Mouse (Mus musculus) Muller cell, postnatal 12 days (primary cell): ENCODE results near the gene Hoxc5.

Experiments
- DNase-seq: peaks from one replicate; pipeline ENCODE4 v3.0.0-alpha.2; 2015; ENCODE audit errors: inconsistent ontology term

Gene Hoxc5

GRCm38 (mm10) chr15:102988078-102988477, 20.8 kb downstream of the Hoxc5 start:
- no peak for DNase-seq

GRCm38 (mm10) chr15:102990461-102991397, 23.5 kb downstream of the Hoxc5 start, which contains the start of gene Hoxc8:
Hoxc8 (plus strand) TSS chr15:102990607.
- DNase-seq: no peak

DNA sequence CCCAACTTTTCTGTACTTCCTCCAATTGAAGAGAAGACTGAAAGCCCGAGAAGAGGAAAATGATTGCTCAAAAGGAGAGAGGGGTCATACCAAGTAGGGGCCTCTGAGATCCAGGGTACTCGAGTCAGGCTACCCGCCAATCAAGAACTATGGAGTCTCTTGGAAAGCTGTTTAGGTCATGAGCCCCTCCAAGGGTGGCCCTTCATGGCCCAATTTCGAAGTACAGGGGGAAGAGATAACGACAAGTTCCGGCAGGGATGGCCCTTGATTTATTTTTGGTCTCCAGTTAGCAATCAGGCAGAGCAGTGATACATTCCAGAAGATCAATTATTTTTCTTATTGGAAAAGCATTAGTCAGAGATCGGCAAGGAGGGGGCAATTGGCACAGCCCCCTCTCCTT, 24.5 kb downstream of the Hoxc5 start:
- DNase-seq: no peak

DNA sequence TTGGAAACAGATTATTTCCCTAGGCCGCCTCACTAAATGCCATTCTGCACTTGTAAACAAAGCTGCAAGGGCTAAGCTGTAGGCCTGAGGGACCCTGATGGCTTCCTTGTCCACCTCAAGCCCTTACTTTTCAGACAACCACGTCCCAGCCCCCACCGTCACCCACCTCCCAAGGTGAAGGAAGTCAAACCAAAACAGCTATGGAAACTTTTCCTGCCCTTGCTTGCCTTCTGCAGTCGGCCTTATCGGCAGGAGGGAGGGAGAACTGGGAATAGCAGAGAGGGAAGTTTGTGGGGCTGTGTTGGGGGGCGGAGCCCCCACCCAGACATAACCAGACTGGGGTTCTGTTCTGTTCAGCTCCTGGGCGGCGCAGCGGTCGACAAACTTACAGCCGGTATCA, 25.0 kb downstream of the Hoxc5 start:
- no peak for DNase-seq

GRCm38 (mm10) chr15:102992863-102993262, 25.6 kb downstream of the Hoxc5 start:
- no peak for DNase-seq

- DNase-seq: no peak
These were observed 29.3 kb downstream of the Hoxc5 start for GRCm38 (mm10) chr15:102996548-102996947.

GRCm38 (mm10) chr15:102997431-102997830, 30.2 kb downstream of the Hoxc5 start:
- no peak for DNase-seq

DNA sequence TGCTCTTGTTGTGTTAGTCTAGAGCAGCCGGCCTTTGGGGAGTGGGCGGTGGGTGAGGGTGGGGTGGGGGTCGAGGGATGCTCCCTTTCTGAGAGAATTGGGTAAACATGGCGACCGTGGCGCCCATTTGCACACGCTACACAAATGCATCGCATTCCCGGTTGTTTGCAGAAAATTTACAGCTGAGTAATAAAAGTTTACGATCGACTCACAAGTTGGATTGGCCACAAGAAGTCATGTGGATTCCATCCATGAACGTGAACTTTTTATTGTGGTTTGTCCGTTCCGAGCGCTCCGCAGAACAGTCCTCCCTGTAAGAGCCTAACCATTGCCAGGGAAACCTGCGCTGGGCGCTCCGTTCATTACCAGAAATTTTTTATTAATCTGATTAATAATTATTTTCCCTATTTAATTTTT, 30.7 kb downstream of the Hoxc5 start, which contains the start of gene Hoxc6:
TSS of gene Hoxc6 (plus strand) at position 319 of the 417 bp plus-strand sequence.
- DNase-seq: no peak

GRCm38 (mm10) chr15:102998608-102999182, 31.5 kb downstream of the Hoxc5 start:
- DNase-seq: no peak

GRCm38 (mm10) chr15:102999183-102999831, 32.1 kb downstream of the Hoxc5 start:
- DNase-seq: peak; percentile 73

- DNase-seq: no peak
These were observed 32.7 kb downstream of the Hoxc5 start for GRCm38 (mm10) chr15:102999955-103000354.

GRCm38 (mm10) chr15:103000501-103000901, 33.3 kb downstream of the Hoxc5 start:
- no peak for DNase-seq

DNA sequence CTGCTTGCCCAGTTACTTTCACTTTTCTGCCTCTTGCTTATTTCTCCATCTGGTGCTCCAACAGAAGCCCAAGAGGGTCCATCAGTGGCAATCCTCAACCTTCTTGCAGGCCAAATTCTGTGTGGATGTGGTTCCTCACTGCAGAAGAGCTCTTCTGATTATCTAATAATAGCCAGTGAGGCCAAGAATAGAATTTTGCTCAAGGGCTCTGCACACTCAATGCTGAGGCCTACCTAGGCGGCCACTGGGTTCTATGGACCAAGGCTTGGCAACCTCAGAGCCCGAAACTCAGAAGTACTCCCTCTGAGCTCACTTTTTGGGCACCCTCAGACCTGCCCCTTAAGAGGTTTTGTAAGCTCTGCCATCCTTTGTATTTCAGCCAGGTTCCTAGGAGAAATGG, 34.1 kb downstream of the Hoxc5 start:
- no peak for DNase-seq

- no peak for DNase-seq
These were observed 34.9 kb downstream of the Hoxc5 start for GRCm38 (mm10) chr15:103002156-103002555.

DNA sequence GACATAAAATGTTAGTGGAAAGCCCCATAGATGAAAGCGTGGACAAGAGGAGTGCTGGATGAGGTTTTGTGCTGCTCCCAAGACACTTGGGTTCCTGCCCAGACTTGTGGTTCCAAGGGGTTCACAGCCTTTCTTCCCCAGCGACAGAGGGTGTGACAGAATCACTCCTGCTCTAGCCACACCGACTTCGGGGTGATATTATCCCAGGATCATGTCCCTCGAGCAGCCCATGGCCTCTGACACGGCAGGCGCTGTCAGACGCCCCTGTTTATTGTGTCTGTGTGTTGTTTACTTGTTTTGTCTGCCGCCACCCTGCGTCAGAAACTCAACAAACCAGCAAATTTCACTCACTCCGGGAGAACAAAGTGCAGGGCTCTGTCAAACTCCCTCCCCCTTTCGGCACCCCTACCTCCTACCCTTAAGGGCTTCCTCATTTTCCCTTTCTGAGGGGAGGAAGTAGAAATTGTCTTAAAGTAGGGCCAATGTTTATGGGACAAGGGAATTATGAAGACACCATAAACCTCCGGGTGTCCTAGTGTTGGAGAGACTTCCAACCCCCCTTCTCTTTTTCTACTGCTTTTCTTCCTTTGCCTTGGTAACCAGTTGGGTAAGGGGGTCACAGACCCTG, 35.7 kb downstream of the Hoxc5 start:
- no peak for DNase-seq

GRCm38 (mm10) chr15:103005308-103005707, 38.1 kb downstream of the Hoxc5 start:
- no peak for DNase-seq

GRCm38 (mm10) chr15:103005797-103006196, 38.6 kb downstream of the Hoxc5 start:
- no peak for DNase-seq

- no peak for DNase-seq
These were observed 39.1 kb downstream of the Hoxc5 start for GRCm38 (mm10) chr15:103006326-103006725.

- no peak for DNase-seq
These were observed 42.2 kb downstream of the Hoxc5 start for GRCm38 (mm10) chr15:103009265-103010111.

- DNase-seq: no peak
These were observed 43.0 kb downstream of the Hoxc5 start for GRCm38 (mm10) chr15:103010112-103010846.
